Mouse (Mus musculus): ENCODE results near the gene Ufc1. TPM values are rescaled to one million over a fixed set of nuclear protein-coding genes. Genes with fewer than 3 reads are reported as not detected.

Gene Ufc1
- polyA plus RNA-seq, 1 experiment from 2014 or later = 126 TPM

- Histone ChIP-seq H3K36me3 (ENCODE audit: control insufficient read depth, insufficient read depth, low read length) (no peaks in the 10 kb centered on the region), H3K4me2 (ENCODE audit: low read length) (no peak overlapping the region; the same call in 1 of the 2 replicates), H3K4me1 (ENCODE audit: control insufficient read depth, insufficient read depth, low read depth, low read length) (peaks cover 14% of the 10 kb centered on the region), H3K27ac (ENCODE audit: low read depth, low read length) (peak overlapping the region; percentile 72), H3K27me3 (replicated peaks; ENCODE audit: control insufficient read depth, insufficient read depth, low read length) (no peaks in the 10 kb centered on the region), H3K9ac (ENCODE audit: low read depth, low read length) (no peak overlapping the region), H3K4me3 (ENCODE audit: low read length) (no peak overlapping the region), H3K9me3 (ENCODE audit: control insufficient read depth, low read length) (no peaks in the 10 kb centered on the region)
- ATAC-seq = no peak
- 84% methylated on average over 3 of the region's 3 CpGs for WGBS
Measured at GRCm38 (mm10) chr1:171263666-171264461, 31.0 kb downstream of the Ufc1 start.

DNA sequence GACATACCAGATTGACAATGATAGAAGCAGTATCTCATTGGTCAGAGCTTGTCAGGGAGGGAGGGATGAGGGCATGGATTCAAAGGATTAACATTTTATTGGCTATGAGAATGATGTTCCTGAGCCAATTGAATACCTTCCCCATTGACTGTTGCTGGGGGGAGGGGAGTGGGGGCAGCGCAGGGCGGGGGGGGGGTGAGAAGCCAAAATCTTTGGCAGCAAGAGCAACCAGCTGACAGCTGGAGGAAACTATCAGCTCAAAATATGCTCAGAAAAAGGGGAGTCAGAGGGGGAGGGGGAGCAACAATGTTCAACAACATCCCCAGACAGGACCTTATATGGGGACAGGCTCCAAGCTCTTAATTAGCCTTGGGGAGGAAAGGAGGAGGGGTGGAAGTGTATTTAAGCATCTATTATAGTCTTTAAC is 31.6 kb downstream of the Ufc1 start:
- Histone ChIP-seq H3K36me3 (ENCODE audit: control insufficient read depth, insufficient read depth, low read length) (no peaks in the 10 kb centered on the region), H3K4me3 (ENCODE audit: low read length) (peak overlapping the region; percentile 35), H3K4me2 (ENCODE audit: low read length) (peak overlapping the region; percentile 60), H3K4me1 (ENCODE audit: control insufficient read depth, insufficient read depth, low read depth, low read length) (peaks cover 14% of the 10 kb centered on the region), H3K9ac (ENCODE audit: low read depth, low read length) (no peak overlapping the region), H3K27me3 (replicated peaks; ENCODE audit: control insufficient read depth, insufficient read depth, low read length) (no peaks in the 10 kb centered on the region), H3K9me3 (ENCODE audit: control insufficient read depth, low read length) (no peaks in the 10 kb centered on the region), H3K27ac (ENCODE audit: low read depth, low read length) (peak overlapping the region; percentile 72)
- peak; percentile 94 for ATAC-seq
- 0% methylated on average over 2 of the region's 2 CpGs for WGBS

DNA sequence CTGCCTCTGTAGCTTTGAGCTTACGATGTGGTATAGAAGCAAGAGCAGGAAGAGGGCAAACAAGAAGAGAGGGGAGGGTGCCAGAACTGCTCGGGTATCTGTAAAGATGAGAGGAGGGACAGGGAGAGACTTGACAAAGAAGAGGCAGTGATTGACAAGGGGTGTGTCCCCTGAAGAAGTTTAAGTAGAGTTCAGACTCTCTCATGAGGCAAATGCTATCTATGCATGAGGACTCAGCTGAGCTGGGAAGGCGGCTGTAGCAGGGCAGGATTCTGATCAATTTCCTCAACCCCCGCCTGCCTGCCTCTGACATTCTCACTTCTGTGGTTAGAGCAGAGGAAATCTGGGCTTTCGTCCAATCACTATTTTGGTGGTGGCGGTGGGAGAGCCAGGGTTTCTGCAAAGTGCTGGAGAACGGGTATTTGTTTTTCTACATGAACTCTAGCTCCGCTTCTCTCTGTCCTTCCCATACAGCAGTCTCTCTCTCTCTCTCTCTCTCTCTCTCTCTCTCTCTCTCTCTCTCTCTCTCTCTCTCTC is 32.2 kb downstream of the Ufc1 start:
- peak overlapping the region; percentile 35 for H3K4me3 ChIP-seq (ENCODE audit: low read length)
- H3K9ac ChIP-seq (ENCODE audit: low read depth, low read length) = peak overlapping the region; percentile 57
- H3K27ac ChIP-seq (ENCODE audit: low read depth, low read length) = peak overlapping the region; percentile 87
- no peaks in the 10 kb centered on the region for H3K27me3 ChIP-seq (replicated peaks; ENCODE audit: control insufficient read depth, insufficient read depth, low read length)
- peak; percentile 83 for ATAC-seq
- peak overlapping the region; percentile 60 for H3K4me2 ChIP-seq (ENCODE audit: low read length)
- H3K9me3 ChIP-seq (ENCODE audit: control insufficient read depth, low read length) = no peaks in the 10 kb centered on the region
- 5% methylated on average over 8 of the region's 8 CpGs for WGBS
- H3K36me3 ChIP-seq (ENCODE audit: control insufficient read depth, insufficient read depth, low read length) = no peaks in the 10 kb centered on the region
- H3K4me1 ChIP-seq (ENCODE audit: control insufficient read depth, insufficient read depth, low read depth, low read length) = peaks cover 14% of the 10 kb centered on the region

- Histone ChIP-seq H3K4me2 (ENCODE audit: low read length) (no peak overlapping the region), H3K27ac (ENCODE audit: low read depth, low read length) (no peak overlapping the region), H3K9ac (ENCODE audit: low read depth, low read length) (no peak overlapping the region), H3K4me1 (ENCODE audit: control insufficient read depth, insufficient read depth, low read depth, low read length) (peaks cover 14% of the 10 kb centered on the region), H3K9me3 (ENCODE audit: control insufficient read depth, low read length) (no peaks in the 10 kb centered on the region), H3K4me3 (ENCODE audit: low read length) (no peak overlapping the region), H3K36me3 (ENCODE audit: control insufficient read depth, insufficient read depth, low read length) (no peaks in the 10 kb centered on the region), H3K27me3 (replicated peaks; ENCODE audit: control insufficient read depth, insufficient read depth, low read length) (no peaks in the 10 kb centered on the region)
- WGBS = 80% methylated on average over 3 of the region's 3 CpGs
- ATAC-seq = no peak
Measured at GRCm38 (mm10) chr1:171260316-171260715, 34.5 kb downstream of the Ufc1 start.

GRCm38 (mm10) chr1:171258921-171259320 is 35.9 kb downstream of the Ufc1 start:
- 80% methylated on average over 17 of the region's 17 CpGs for WGBS
- no peak overlapping the region for H3K27ac ChIP-seq (ENCODE audit: low read depth, low read length)
- H3K36me3 ChIP-seq (ENCODE audit: control insufficient read depth, insufficient read depth, low read length) = no peaks in the 10 kb centered on the region
- no peak overlapping the region for H3K4me3 ChIP-seq (ENCODE audit: low read length)
- no peak for ATAC-seq
- no peak overlapping the region for H3K4me2 ChIP-seq (ENCODE audit: low read length)
- H3K9ac ChIP-seq (ENCODE audit: low read depth, low read length) = no peak overlapping the region
- H3K9me3 ChIP-seq (ENCODE audit: control insufficient read depth, low read length) = no peaks in the 10 kb centered on the region
- H3K27me3 ChIP-seq (replicated peaks; ENCODE audit: control insufficient read depth, insufficient read depth, low read length) = no peaks in the 10 kb centered on the region
- peaks cover 14% of the 10 kb centered on the region for H3K4me1 ChIP-seq (ENCODE audit: control insufficient read depth, insufficient read depth, low read depth, low read length)

DNA sequence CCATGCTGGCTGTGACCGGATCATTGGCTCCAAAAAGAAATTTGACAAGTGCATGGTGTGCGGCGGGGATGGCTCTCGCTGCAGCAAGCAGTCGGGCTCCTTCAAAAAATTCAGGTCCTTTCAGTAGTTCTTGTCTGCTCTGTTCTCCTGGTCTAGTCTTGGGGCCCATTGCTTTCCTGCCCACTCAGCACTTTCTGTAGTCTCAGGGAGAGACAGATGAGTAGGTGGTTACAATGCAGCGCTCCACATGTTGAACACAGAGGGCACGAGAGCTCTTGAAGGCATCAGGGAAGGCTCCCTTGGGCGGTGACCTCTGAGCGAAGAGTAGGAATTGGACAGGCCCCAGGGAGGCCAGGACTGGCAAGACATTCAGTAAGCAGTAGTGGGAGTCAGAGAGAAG is 37.0 kb downstream of the Ufc1 start:
- Histone ChIP-seq H3K4me3 (ENCODE audit: low read length) (no peak overlapping the region), H3K36me3 (ENCODE audit: control insufficient read depth, insufficient read depth, low read length) (no peaks in the 10 kb centered on the region), H3K4me1 (ENCODE audit: control insufficient read depth, insufficient read depth, low read depth, low read length) (peaks cover 6% of the 10 kb centered on the region), H3K9ac (ENCODE audit: low read depth, low read length) (no peak overlapping the region), H3K9me3 (ENCODE audit: control insufficient read depth, low read length) (no peaks in the 10 kb centered on the region), H3K27ac (ENCODE audit: low read depth, low read length) (no peak overlapping the region), H3K27me3 (replicated peaks; ENCODE audit: control insufficient read depth, insufficient read depth, low read length) (no peaks in the 10 kb centered on the region), H3K4me2 (ENCODE audit: low read length) (no peak overlapping the region)
- ATAC-seq = no peak
- WGBS = 86% methylated on average over 9 of the region's 9 CpGs

DNA sequence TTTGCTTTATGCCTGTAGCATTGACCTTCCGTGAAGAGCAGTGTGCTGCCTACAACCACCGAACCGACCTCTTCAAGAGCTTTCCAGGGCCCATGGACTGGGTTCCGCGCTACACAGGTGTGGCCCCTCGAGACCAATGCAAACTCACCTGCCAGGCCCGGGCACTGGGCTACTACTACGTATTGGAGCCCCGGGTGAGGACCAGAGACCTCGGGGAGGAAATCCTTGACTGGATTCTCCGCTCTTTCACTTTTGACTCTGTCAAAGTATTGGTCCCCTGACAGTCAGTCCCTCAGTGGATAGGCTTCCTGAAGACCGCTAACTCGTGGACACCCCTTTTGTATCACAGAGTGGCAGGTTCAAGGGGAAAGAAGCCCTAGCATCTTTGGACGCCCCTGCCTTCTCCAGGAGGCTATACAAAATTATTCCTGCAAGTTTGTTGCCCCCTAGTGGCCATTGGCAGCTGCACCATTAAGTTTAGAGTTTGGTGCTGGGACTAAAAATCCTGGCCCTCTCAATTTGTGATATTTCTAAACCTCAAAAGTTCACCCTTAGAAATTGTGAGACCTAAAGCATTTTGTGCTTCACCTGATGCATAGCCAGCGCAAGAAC is 37.8 kb downstream of the Ufc1 start:
- H3K27ac ChIP-seq (ENCODE audit: low read depth, low read length) = no peak overlapping the region
- H3K9ac ChIP-seq (ENCODE audit: low read depth, low read length) = no peak overlapping the region
- no peak overlapping the region for H3K4me2 ChIP-seq (ENCODE audit: low read length)
- no peaks in the 10 kb centered on the region for H3K27me3 ChIP-seq (replicated peaks; ENCODE audit: control insufficient read depth, insufficient read depth, low read length)
- WGBS = 70% methylated on average over 15 of the region's 15 CpGs
- H3K36me3 ChIP-seq (ENCODE audit: control insufficient read depth, insufficient read depth, low read length) = no peaks in the 10 kb centered on the region
- no peak overlapping the region for H3K4me3 ChIP-seq (ENCODE audit: low read length)
- H3K9me3 ChIP-seq (ENCODE audit: control insufficient read depth, low read length) = no peaks in the 10 kb centered on the region
- peaks cover 6% of the 10 kb centered on the region for H3K4me1 ChIP-seq (ENCODE audit: control insufficient read depth, insufficient read depth, low read depth, low read length)
- ATAC-seq = no peak

DNA sequence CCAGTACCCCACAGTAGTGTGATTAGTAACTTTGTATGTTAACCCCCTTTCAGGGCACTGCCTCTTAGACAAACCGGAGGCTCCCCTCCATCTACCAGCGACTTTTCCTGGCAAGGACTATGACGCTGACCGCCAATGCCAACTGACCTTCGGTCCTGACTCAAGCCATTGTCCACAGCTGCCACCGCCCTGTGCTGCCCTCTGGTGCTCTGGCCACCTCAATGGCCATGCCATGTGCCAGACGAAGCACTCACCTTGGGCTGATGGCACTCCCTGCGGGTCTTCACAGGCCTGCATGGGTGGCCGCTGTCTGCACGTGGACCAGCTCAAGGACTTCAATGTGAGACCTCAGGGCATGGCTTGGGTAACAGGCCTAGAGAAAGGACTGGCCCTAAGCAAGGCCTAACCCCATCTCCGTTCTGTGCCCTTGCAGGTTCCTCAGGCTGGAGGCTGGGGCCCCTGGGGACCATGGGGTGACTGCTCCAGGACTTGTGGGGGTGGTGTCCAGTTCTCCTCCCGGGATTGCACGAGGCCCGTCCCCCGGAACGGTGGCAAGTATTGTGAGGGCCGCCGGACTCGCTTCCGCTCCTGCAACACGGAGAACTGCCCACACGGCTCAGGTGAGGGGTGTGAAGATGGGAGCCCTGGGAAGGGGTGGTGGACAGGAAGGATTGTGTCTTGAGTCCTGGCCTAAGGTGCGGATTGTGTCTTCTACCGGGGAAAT is 38.6 kb downstream of the Ufc1 start:
- Histone ChIP-seq H3K4me1 (ENCODE audit: control insufficient read depth, insufficient read depth, low read depth, low read length) (peaks cover 13% of the 10 kb centered on the region), H3K4me3 (ENCODE audit: low read length) (no peak overlapping the region), H3K9me3 (ENCODE audit: control insufficient read depth, low read length) (no peaks in the 10 kb centered on the region), H3K27me3 (replicated peaks; ENCODE audit: control insufficient read depth, insufficient read depth, low read length) (no peaks in the 10 kb centered on the region), H3K36me3 (ENCODE audit: control insufficient read depth, insufficient read depth, low read length) (no peaks in the 10 kb centered on the region), H3K4me2 (ENCODE audit: low read length) (no peak overlapping the region), H3K27ac (ENCODE audit: low read depth, low read length) (no peak overlapping the region), H3K9ac (ENCODE audit: low read depth, low read length) (no peak overlapping the region)
- 92% methylated on average over 24 of the region's 24 CpGs for WGBS
- no peak for ATAC-seq

DNA sequence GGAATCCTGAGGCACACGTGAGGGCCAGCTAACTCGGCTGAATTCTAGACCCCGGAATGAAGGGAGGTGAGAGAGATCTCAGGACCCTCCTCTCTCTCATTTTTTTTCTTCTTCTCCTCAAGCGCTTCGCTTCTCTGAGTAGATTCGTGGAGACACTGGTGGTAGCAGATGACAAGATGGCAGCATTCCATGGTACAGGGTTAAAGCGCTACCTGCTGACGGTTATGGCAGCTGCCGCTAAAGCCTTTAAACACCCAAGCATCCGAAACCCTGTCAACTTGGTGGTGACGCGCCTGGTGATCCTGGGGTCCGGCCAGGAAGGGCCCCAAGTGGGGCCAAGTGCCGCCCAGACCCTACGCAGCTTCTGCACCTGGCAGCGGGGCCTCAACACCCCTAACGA is 42.4 kb downstream of the Ufc1 start:
- no peak for ATAC-seq
- Histone ChIP-seq H3K4me3 (ENCODE audit: low read length) (peak overlapping the region; percentile 37; the same call in 1 of the 2 replicates), H3K4me1 (ENCODE audit: control insufficient read depth, insufficient read depth, low read depth, low read length) (peaks cover 29% of the 10 kb centered on the region), H3K4me2 (ENCODE audit: low read length) (peak overlapping the region; percentile 59), H3K27me3 (replicated peaks; ENCODE audit: control insufficient read depth, insufficient read depth, low read length) (no peaks in the 10 kb centered on the region), H3K9me3 (ENCODE audit: control insufficient read depth, low read length) (no peaks in the 10 kb centered on the region), H3K9ac (ENCODE audit: low read depth, low read length) (peak overlapping the region; percentile 57), H3K36me3 (ENCODE audit: control insufficient read depth, insufficient read depth, low read length) (no peaks in the 10 kb centered on the region), H3K27ac (ENCODE audit: low read depth, low read length) (peak overlapping the region; percentile 70)
- 50% methylated on average over 17 of the region's 17 CpGs for WGBS

Measured in hindbrain, embryonic 16.5 days (tissue).